Mouse (Mus musculus): ENCODE measurements around the gene Asah2.

GRCm38 (mm10) chr19:32087736-32088470 is 20.1 kb downstream of the Asah2 start:
- TF ChIP-seq CTCF (IDR thresholded peaks at IDR 0.05; ENCODE audit: borderline replicate concordance, insufficient read depth, low read depth, low read length) (no peak), POLR2A (IDR thresholded peaks at IDR 0.05; ENCODE audit: borderline replicate concordance, insufficient read depth, low read length) (no peak)

Measured in cerebellum, adult 2 months (tissue).